Mouse (Mus musculus): ENCODE measurements around the gene Heg1. TPM values are rescaled to one million over a fixed set of nuclear protein-coding genes. Genes with fewer than 3 reads are reported as not detected.

Gene Heg1
- polyA plus RNA-seq, 1 experiment from 2014 or later: 17.3 TPM

DNA sequence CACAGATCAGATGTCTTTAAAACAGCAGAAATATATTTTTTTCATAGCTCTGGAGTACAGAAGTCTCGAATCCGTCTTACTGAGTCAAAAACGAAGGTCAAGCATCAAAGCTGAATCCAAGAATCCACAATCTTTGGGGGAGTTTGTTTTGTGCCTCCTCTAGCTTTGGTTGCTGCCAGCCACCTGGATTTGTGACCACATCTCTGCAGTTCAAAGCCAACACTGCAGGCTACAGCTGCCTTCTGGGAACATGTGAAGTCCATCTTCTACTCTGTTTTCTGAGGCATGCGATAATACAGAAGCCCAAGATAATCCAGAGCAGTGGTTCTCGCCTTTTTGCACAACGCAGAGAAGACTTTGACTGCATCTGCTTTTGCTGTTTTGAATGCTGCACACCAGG is 17.9 kb upstream of the Heg1 start:
- WGBS: 84% methylated on average over 6 of the region's 6 CpGs
- Histone ChIP-seq H3K9me3 (ENCODE audit: low read length) (no peaks in the 10 kb centered on the region), H3K4me1 (ENCODE audit: insufficient read depth, low read length) (no peaks in the 10 kb centered on the region), H3K36me3 (ENCODE audit: insufficient read depth, low read length) (no peaks in the 10 kb centered on the region), H3K27me3 (ENCODE audit: insufficient read depth, low read length) (no peaks in the 10 kb centered on the region), H3K27ac (ENCODE audit: low read length) (no peak overlapping the region), H3K4me3 (ENCODE audit: low read length) (no peak overlapping the region), H3K4me2 (replicated peaks; ENCODE audit: low read depth, low read length) (no peak overlapping the region), H3K9ac (replicated peaks; ENCODE audit: low read length) (no peak overlapping the region)
- no peak for ATAC-seq (ENCODE audit: low FRiP score, low TSS enrichment)

DNA sequence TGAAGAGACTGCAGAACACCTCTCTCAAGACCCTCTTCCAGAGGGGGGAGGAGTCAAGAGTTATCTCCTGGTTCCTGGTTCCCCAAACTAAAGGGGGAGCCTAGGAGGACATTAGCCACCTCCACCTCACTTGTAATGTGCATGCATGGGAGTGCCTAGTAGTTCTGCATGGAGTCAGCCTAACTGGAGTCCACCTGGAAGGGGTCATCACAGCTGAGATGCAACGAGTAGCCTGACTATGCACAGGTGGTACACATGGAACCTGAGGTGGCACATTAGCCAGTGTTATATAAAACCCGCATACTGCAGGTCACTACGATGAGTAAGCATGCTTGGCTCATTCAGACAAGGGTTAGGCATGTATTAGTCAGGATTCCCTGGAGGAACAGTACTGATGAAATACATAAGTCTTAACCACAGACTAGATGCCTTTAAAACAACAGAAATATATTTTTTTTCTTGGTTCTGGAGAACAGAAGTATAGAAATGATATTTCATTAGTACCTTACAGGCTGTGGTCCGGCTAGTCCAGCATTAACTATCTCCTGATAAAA is 17.1 kb upstream of the Heg1 start:
- Histone ChIP-seq H3K9me3 (ENCODE audit: low read length) (no peaks in the 10 kb centered on the region), H3K4me1 (ENCODE audit: insufficient read depth, low read length) (no peaks in the 10 kb centered on the region), H3K27ac (ENCODE audit: low read length) (no peak overlapping the region), H3K36me3 (ENCODE audit: insufficient read depth, low read length) (no peaks in the 10 kb centered on the region), H3K4me2 (replicated peaks; ENCODE audit: low read depth, low read length) (no peak overlapping the region), H3K4me3 (ENCODE audit: low read length) (no peak overlapping the region), H3K9ac (replicated peaks; ENCODE audit: low read length) (no peak overlapping the region), H3K27me3 (ENCODE audit: insufficient read depth, low read length) (no peaks in the 10 kb centered on the region)
- ATAC-seq (ENCODE audit: low FRiP score, low TSS enrichment): no peak
- WGBS: 91% methylated on average over 4 of the region's 4 CpGs

DNA sequence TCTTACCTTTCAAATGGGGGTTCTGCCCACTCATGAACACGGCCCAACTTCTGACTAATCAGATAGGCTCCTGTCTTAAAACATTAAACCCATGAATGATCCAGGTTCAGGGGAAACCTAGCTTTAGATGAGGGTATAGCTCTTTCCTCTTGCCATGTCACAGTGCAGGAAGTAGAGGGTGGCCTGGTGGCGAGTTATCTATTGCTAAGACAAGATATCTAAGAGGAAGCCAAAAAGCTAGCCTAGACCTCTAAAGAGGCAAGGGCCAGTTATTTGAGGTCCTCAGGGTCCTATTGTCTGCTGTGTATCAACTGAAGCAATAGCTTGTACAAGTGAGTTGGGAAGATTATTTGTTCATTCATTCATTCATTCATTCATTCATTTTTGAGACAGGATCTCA is 15.7 kb upstream of the Heg1 start:
- Histone ChIP-seq H3K9me3 (ENCODE audit: low read length) (no peaks in the 10 kb centered on the region), H3K36me3 (ENCODE audit: insufficient read depth, low read length) (no peaks in the 10 kb centered on the region), H3K27ac (ENCODE audit: low read length) (no peak overlapping the region), H3K4me2 (replicated peaks; ENCODE audit: low read depth, low read length) (no peak overlapping the region), H3K27me3 (ENCODE audit: insufficient read depth, low read length) (no peaks in the 10 kb centered on the region), H3K4me3 (ENCODE audit: low read length) (no peak overlapping the region), H3K4me1 (ENCODE audit: insufficient read depth, low read length) (no peaks in the 10 kb centered on the region), H3K9ac (replicated peaks; ENCODE audit: low read length) (no peak overlapping the region)
- 83% methylated on average over 2 of the region's 2 CpGs for WGBS
- ATAC-seq (ENCODE audit: low FRiP score, low TSS enrichment): no peak

DNA sequence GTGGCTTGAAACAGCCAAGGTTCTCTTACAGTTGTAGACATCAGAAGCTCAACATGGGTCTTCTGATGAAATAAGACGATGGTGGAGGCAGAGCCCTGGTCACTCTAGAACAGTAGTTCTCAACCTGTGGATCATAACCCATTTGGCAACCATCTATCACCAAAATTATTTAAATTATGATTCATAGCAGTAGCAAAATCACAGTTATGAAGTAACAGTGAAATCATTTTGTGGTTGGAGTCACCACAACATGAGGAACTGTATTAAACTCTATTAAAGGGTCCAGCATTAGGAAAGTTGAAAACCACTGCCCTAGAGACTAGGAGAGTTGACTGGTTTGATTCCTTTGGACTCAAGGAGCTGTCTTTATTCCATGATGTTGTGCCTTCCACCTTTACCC is 15.1 kb upstream of the Heg1 start:
- H3K4me2 ChIP-seq (replicated peaks; ENCODE audit: low read depth, low read length): no peak overlapping the region
- 82% methylated on average over 1 of the region's 1 CpGs for WGBS
- H3K27ac ChIP-seq (ENCODE audit: low read length): no peak overlapping the region
- H3K4me3 ChIP-seq (ENCODE audit: low read length): no peak overlapping the region
- no peak for ATAC-seq (ENCODE audit: low FRiP score, low TSS enrichment)
- H3K36me3 ChIP-seq (ENCODE audit: insufficient read depth, low read length): no peaks in the 10 kb centered on the region
- no peaks in the 10 kb centered on the region for H3K9me3 ChIP-seq (ENCODE audit: low read length)
- no peak overlapping the region for H3K9ac ChIP-seq (replicated peaks; ENCODE audit: low read length)
- H3K4me1 ChIP-seq (ENCODE audit: insufficient read depth, low read length): no peaks in the 10 kb centered on the region
- no peaks in the 10 kb centered on the region for H3K27me3 ChIP-seq (ENCODE audit: insufficient read depth, low read length)

DNA sequence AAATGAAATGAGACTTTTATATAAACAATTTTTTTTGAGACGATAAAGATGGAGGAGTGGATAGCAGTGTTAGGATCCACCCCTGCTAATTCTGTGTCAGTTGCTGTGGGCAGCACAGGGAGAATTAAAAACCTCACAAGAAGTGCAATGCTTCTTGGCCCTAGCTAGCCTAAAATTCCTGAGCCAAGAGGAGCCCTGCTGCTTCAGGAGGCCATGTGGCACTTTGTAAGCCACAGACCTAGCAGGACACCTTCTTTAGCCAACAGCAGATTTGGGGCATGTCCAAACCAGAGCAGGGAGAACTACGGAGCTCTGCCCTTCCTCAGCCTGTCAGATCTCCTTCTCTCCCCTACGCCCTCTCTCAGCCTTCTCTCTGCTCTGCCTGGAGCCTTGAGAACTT is 13.8 kb upstream of the Heg1 start:
- Histone ChIP-seq H3K4me2 (replicated peaks; ENCODE audit: low read depth, low read length) (no peak overlapping the region), H3K27ac (ENCODE audit: low read length) (no peak overlapping the region), H3K4me1 (ENCODE audit: insufficient read depth, low read length) (no peaks in the 10 kb centered on the region; the same call in 1 of the 2 replicates), H3K4me3 (ENCODE audit: low read length) (no peak overlapping the region), H3K9me3 (ENCODE audit: low read length) (no peaks in the 10 kb centered on the region), H3K27me3 (ENCODE audit: insufficient read depth, low read length) (no peaks in the 10 kb centered on the region), H3K36me3 (ENCODE audit: insufficient read depth, low read length) (no peaks in the 10 kb centered on the region), H3K9ac (replicated peaks; ENCODE audit: low read length) (no peak overlapping the region)
- WGBS: 68% methylated on average over 3 of the region's 3 CpGs
- ATAC-seq (ENCODE audit: low FRiP score, low TSS enrichment): no peak

DNA sequence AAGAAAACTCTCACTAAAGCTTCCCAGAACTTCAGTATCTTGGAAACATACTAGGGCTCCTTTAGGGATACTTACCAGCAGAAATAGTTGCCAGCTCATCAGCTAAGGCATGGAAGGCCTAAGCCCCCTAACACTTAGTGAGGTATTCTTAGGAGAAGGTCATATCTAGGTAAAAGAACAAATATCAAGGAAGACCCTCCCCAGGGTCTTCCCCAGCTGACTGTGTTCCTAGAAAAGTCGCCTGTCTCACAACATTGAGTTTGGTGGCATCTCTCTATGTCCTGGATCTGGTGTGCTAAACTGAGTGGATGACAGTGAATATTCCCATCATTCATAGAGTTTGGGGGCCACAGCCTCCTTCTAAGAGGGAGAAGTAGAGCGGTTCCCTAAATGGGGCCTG is 13.2 kb upstream of the Heg1 start:
- Histone ChIP-seq H3K27me3 (ENCODE audit: insufficient read depth, low read length) (no peaks in the 10 kb centered on the region), H3K4me3 (ENCODE audit: low read length) (no peak overlapping the region), H3K36me3 (ENCODE audit: insufficient read depth, low read length) (no peaks in the 10 kb centered on the region), H3K9me3 (ENCODE audit: low read length) (no peaks in the 10 kb centered on the region), H3K4me2 (replicated peaks; ENCODE audit: low read depth, low read length) (no peak overlapping the region), H3K4me1 (ENCODE audit: insufficient read depth, low read length) (no peaks in the 10 kb centered on the region; the same call in 1 of the 2 replicates), H3K9ac (replicated peaks; ENCODE audit: low read length) (no peak overlapping the region), H3K27ac (ENCODE audit: low read length) (no peak overlapping the region)
- no peak for ATAC-seq (ENCODE audit: low FRiP score, low TSS enrichment)
- WGBS: 86% methylated on average over 2 of the region's 2 CpGs

DNA sequence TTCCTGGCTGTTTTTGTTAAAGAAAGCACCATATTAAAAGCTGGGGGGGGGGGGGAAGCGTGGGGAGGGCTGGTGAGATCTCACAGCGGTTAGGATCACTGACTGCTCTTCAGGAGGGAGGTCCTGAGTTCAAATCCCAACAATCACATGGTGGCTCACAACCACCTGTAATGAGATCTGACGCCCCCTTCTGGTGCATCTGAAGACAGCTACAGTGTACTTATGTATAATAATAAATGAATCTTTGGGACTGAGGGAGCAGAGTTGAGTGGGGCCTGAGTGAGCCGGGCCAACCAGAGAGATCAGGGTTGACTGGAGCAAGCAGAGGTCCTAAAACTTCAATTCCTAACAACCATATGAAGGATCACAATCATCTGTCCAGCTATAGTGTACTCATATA is 12.0 kb upstream of the Heg1 start:
- Histone ChIP-seq H3K4me2 (replicated peaks; ENCODE audit: low read depth, low read length) (no peak overlapping the region), H3K4me1 (ENCODE audit: insufficient read depth, low read length) (peaks cover 5% of the 10 kb centered on the region; the same call in 1 of the 2 replicates), H3K27ac (ENCODE audit: low read length) (no peak overlapping the region), H3K36me3 (ENCODE audit: insufficient read depth, low read length) (no peaks in the 10 kb centered on the region), H3K9ac (replicated peaks; ENCODE audit: low read length) (no peak overlapping the region), H3K4me3 (ENCODE audit: low read length) (no peak overlapping the region), H3K27me3 (ENCODE audit: insufficient read depth, low read length) (no peaks in the 10 kb centered on the region), H3K9me3 (ENCODE audit: low read length) (no peaks in the 10 kb centered on the region)
- WGBS: 95% methylated on average over 3 of the region's 4 CpGs
- ATAC-seq (ENCODE audit: low FRiP score, low TSS enrichment): no peak

DNA sequence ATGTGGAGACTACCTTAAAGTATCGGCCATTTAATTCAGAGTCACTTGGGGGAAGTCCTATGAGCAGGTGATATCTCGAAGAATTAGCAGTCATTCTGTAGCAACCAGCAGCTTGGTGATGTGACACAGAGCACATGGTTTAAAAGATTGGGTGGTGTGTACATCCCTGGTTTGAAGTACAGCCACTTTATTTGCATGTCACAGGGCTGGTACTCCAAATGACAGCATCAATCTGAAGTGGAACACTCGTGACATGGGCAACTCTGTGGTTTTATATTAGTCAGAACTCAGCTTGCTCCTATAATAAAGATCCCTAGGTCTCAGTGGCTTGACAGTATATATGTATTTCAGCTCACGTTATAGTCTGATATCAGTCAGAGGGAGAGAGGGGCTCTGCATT is 11.5 kb upstream of the Heg1 start:
- Histone ChIP-seq H3K9ac (replicated peaks; ENCODE audit: low read length) (no peak overlapping the region), H3K9me3 (ENCODE audit: low read length) (no peaks in the 10 kb centered on the region), H3K36me3 (ENCODE audit: insufficient read depth, low read length) (no peaks in the 10 kb centered on the region), H3K4me2 (replicated peaks; ENCODE audit: low read depth, low read length) (no peak overlapping the region), H3K4me3 (ENCODE audit: low read length) (no peak overlapping the region), H3K27me3 (ENCODE audit: insufficient read depth, low read length) (no peaks in the 10 kb centered on the region), H3K27ac (ENCODE audit: low read length) (no peak overlapping the region), H3K4me1 (ENCODE audit: insufficient read depth, low read length) (peaks cover 5% of the 10 kb centered on the region; the same call in 1 of the 2 replicates)
- no peak for ATAC-seq (ENCODE audit: low FRiP score, low TSS enrichment)
- whole genome bisulfite sequencing: 96% methylated on average over 4 of the region's 4 CpGs

DNA sequence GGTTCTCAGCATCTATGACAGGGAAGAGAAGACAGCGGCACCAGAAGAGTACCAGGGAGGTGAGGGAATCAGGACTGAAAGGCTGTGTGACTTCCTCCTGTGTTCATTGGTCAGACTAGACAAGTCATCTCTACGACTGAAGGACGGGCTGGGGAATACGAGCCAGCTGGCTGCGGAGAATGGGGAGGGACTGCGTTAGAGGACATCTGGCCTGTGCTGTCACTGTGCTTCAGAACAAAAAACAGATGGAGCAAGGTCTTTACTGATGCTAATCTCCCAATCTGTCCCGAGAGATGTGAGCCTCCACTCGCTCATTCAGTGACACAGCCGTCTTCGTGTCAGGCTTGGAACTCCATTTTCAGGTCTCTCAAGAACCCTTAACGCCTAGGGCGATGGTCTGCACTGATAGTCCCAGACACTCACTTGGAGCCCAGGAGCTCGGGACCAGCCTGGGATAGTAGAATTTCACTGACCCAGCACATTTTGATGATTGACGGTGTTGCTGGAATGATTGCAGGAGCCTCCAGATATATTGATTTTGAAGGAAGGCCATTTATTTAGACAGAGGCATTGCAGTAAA is 10.6 kb upstream of the Heg1 start:
- H3K4me3 ChIP-seq (ENCODE audit: low read length): no peak overlapping the region
- no peaks in the 10 kb centered on the region for H3K27me3 ChIP-seq (ENCODE audit: insufficient read depth, low read length)
- H3K9me3 ChIP-seq (ENCODE audit: low read length): no peaks in the 10 kb centered on the region
- ATAC-seq (ENCODE audit: low FRiP score, low TSS enrichment): peak; percentile 81
- H3K4me2 ChIP-seq (replicated peaks; ENCODE audit: low read depth, low read length): no peak overlapping the region
- no peaks in the 10 kb centered on the region for H3K36me3 ChIP-seq (ENCODE audit: insufficient read depth, low read length)
- no peak overlapping the region for H3K27ac ChIP-seq (ENCODE audit: low read length)
- 45% methylated on average over 14 of the region's 14 CpGs for WGBS
- no peak overlapping the region for H3K9ac ChIP-seq (replicated peaks; ENCODE audit: low read length)
- peaks cover 5% of the 10 kb centered on the region; the same call in 1 of the 2 replicates for H3K4me1 ChIP-seq (ENCODE audit: insufficient read depth, low read length)

DNA sequence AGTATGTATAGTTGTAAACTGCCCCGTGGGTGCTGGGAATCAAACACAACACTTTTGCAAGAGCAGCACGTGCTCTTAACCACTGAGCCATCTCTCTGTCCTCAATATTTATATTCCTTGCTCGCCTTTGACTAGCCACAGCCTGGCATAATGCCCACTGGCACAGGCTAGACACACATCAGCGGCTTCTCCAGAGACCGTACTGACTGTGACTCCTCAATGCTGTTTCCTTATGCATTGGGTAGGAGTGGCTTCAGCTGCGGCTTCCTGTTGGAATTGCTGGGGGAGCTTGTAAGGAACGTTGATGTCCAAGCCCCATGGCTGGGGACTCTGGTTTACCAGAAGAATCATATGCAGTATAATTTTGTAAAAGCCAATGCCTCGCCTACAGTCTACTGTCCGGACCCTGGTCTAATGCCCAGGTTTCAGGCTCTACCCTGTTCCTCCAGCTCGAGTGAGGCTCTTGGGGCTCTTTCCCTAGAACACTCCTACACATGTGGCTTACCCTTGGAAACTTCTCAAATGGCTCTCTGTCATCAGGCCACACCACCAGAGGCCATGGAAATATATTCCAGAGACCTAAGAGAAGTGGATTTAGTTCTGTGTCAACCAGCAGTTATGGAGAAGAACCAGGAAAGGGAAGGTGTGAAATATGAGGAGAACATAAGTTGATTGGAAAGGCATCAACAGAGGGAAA is 8.9 kb upstream of the Heg1 start:
- H3K27ac ChIP-seq (ENCODE audit: low read length): no peak overlapping the region
- no peaks in the 10 kb centered on the region for H3K36me3 ChIP-seq (ENCODE audit: insufficient read depth, low read length)
- no peak overlapping the region for H3K4me3 ChIP-seq (ENCODE audit: low read length)
- no peak overlapping the region for H3K4me2 ChIP-seq (replicated peaks; ENCODE audit: low read depth, low read length)
- WGBS: 84% methylated on average over 10 of the region's 10 CpGs
- H3K4me1 ChIP-seq (ENCODE audit: insufficient read depth, low read length): peaks cover 5% of the 10 kb centered on the region; the same call in 1 of the 2 replicates
- H3K27me3 ChIP-seq (ENCODE audit: insufficient read depth, low read length): no peaks in the 10 kb centered on the region
- no peak overlapping the region for H3K9ac ChIP-seq (replicated peaks; ENCODE audit: low read length)
- no peak for ATAC-seq (ENCODE audit: low FRiP score, low TSS enrichment)
- no peaks in the 10 kb centered on the region for H3K9me3 ChIP-seq (ENCODE audit: low read length)
